16 mouse cellular contexts compared by ENCODE assay signal in the genomic region with DNA sequence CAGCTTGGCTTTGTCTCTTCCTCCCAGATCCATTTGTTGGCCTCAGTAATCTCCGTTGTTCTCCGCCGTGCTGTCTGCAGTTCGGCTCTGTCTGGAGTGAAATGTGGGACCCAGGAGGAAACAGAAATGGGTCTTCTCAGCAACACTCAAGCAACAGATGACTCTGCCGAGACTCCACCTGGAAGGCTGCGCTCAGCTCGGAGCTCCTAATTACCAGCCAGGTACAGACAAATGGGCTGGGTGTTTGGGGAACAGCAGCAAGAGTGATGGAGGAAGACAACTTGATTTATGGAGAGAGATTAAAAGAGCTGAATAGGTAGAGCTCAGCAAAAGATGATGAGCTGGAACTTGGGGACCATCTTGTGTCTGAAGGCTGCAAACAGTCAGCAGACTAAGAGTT.
"Had no signal": no experiment of that assay in that cellular context is flagged by ENCODE, and none has a peak within 500 bp of the region (broad histone marks: within the 10 kb centered on the region; RNA-seq: fewer than 3 reads in every experiment).

No protein-coding gene starts in this region.

- H3K4me2 ChIP-seq: limb, embryonic 12.5 days; liver, embryonic 13.5 days; lung, embryonic 15.5 days; midbrain, embryonic 12.5 days had no signal

- H3K4me3 ChIP-seq: limb, embryonic 12.5 days; liver, embryonic 13.5 days; lung, embryonic 15.5 days; megakaryocyte, embryonic 14.5 days; midbrain, embryonic 12.5 days had no signal

- DNase-seq: kidney, adult 8-10 months; kidney, postnatal 25 days; layer of hippocampus, adult 9-11 months; liver; liver, embryonic 13.5 days; liver, postnatal 0 days; lung, postnatal 14 days; right cerebral cortex, postnatal 4 days; spleen, adult 18-20 months; thymus, adult 18-20 months; thymus, postnatal 14 days had no signal

- H3K4me1 ChIP-seq: limb, embryonic 12.5 days; liver, embryonic 13.5 days; lung, embryonic 15.5 days; midbrain, embryonic 12.5 days had no signal

- ATAC-seq: liver, postnatal 0 days had no signal

- H3K27me3 ChIP-seq: liver, embryonic 13.5 days; lung, embryonic 15.5 days; midbrain, embryonic 12.5 days had no signal

- H3K27ac ChIP-seq: limb, embryonic 12.5 days; liver, embryonic 13.5 days; lung, embryonic 15.5 days; macrophage; midbrain, embryonic 12.5 days had no signal

- H3K36me3 ChIP-seq: limb, embryonic 12.5 days; liver, embryonic 13.5 days; lung, embryonic 15.5 days; midbrain, embryonic 12.5 days had no signal

- H3K9ac ChIP-seq: limb, embryonic 12.5 days; liver, embryonic 13.5 days; liver, postnatal 0 days; lung, embryonic 15.5 days; midbrain, embryonic 12.5 days had no signal

- H3K9me3 ChIP-seq: limb, embryonic 12.5 days; liver, embryonic 13.5 days; lung, embryonic 15.5 days; midbrain, embryonic 12.5 days had no signal
